Mouse (Mus musculus) kidney, postnatal 0 days (tissue): Measurements from ENCODE around the gene Rgl1. TPM values are rescaled to one million over a fixed set of nuclear protein-coding genes. Genes with fewer than 3 reads are reported as not detected.
A peak's percentile ranks its signal among the peaks of the same experiment; 100 is the strongest.

ENCODE experiments used
- ATAC-seq: fragments of 200-750 bp; cut with Nextera tagmentation; replicated peaks from 2 replicates; pipeline ENCODE4 v1.8.0; 2017; ENCODE audit warnings: low read depth, moderate number of reproducible peaks, moderate TSS enrichment, moderate library complexity; ENCODE audit not compliant: low FRiP score
- DNase-seq: peaks from one replicate; pipeline ENCODE4 v3.0.0-alpha.2; 2016; ENCODE audit warnings: low spot score
- H3K27ac ChIP-seq: fragments of 300-500 bp; sonication (generic); 2 replicates; pipeline ENCODE4 v1.5.1; 2014; ENCODE audit warnings: mild to moderate bottlenecking
- H3K27me3 ChIP-seq: fragments of 300-500 bp; sonication (generic); 2 replicates; pipeline ENCODE4 v1.6.1; 2014; ENCODE audit warnings: low read length, mixed read lengths; ENCODE audit not compliant: insufficient read depth
- H3K36me3 ChIP-seq: fragments of 300-500 bp; sonication (generic); 2 replicates; pipeline ENCODE4 v1.6.1; 2014; ENCODE audit warnings: low read length, mixed read lengths; ENCODE audit not compliant: insufficient read depth
- H3K4me1 ChIP-seq: fragments of 300-500 bp; sonication (generic); replicated peaks from 2 replicates; pipeline ENCODE4 v1.6.1; 2014; ENCODE audit warnings: antibody characterized with exemption, low read length, mixed read lengths; ENCODE audit not compliant: insufficient read depth
- H3K4me2 ChIP-seq: fragments of 300-500 bp; sonication (generic); 2 replicates; pipeline ENCODE4 v1.6.1; 2014; ENCODE audit warnings: mild to moderate bottlenecking, low read length, moderate library complexity, mixed read lengths
- H3K4me3 ChIP-seq: fragments of 300-500 bp; sonication (generic); replicated peaks from 2 replicates; pipeline ENCODE4 v1.5.1; 2014; ENCODE audit warnings: low read depth, low read length
- H3K9ac ChIP-seq: fragments of 300-500 bp; sonication (generic); 2 replicates; pipeline ENCODE4 v1.6.1; 2014; ENCODE audit warnings: low read depth, low read length
- H3K9me3 ChIP-seq: fragments of 300-500 bp; sonication (generic); replicated peaks from 2 replicates; pipeline ENCODE4 v1.6.1; 2016; ENCODE audit warnings: low read length, inconsistent platforms, mixed read lengths
- CTCF ChIP-seq: IDR thresholded peaks from 2 replicates; pipeline ENCODE4 v1.5.1; 2016; ENCODE audit warnings: antibody characterized with exemption, low read depth, mild to moderate bottlenecking, moderate library complexity
- WGBS: fragments of 180-500 bp; shearing (Covaris S2); extraction: QIAGEN DNeasy Blood & Tissue Kit; methylation state at CpG from one replicate; pipeline ENCODE4 v1.1.7; 2014; 5-methylcytosine and 5-hydroxymethylcytosine counted together
- polyA plus RNA-seq: library from polyadenylated mRNA; unstranded; fragments of >200 nt; fragmentation: Nextera tagmentation; extraction: Ambion mirVana; gene quantifications from 2 replicates; pipeline ENCODE4 v1.2.1, GENCODE M21; 2015

Gene Rgl1
- 59.4 and 60.9 TPM in 2 replicates for polyA plus RNA-seq

GRCm38 (mm10) chr1:152766032-152766772 is at the start of gene Rgl1, which contains the start of gene Arpc5:
Gene Rgl1, minus strand, starts transcription at chr1:152766351.
Gene Arpc5, plus strand, starts transcription at chr1:152766542.
- Histone ChIP-seq H3K27me3 (no peaks in the 10 kb centered on the region), H3K9me3 (no peaks in the 10 kb centered on the region), H3K4me2 (peak within 1 kb of the TSS; percentile 83), H3K4me1 (no peaks in the 10 kb centered on the region), H3K9ac (peak within 1 kb of the TSS; percentile 92), H3K4me3 (peak within 1 kb of the TSS; percentile 91), H3K36me3 (peaks cover 15% of the 10 kb centered on the region; the same call in 1 of the 2 replicates), H3K27ac (peak within 1 kb of the TSS; percentile 92)
- ATAC-seq (peak; percentile 96), DNase-seq (peak; percentile 98)
- WGBS = under 1% methylated on average over 72 of the region's 86 CpGs
- no peak for TF ChIP-seq CTCF

- no peak overlapping the region for H3K4me2 ChIP-seq
- 26% methylated on average over 7 of the region's 7 CpGs for WGBS
- H3K27ac ChIP-seq = no peak overlapping the region
- H3K36me3 ChIP-seq = no peaks in the 10 kb centered on the region
- DNase-seq (peak; percentile 74), ATAC-seq (peak; percentile 78)
- peak; percentile 68 for TF ChIP-seq CTCF
- no peak overlapping the region for H3K4me3 ChIP-seq
- H3K27me3 ChIP-seq = no peaks in the 10 kb centered on the region
- no peaks in the 10 kb centered on the region for H3K9me3 ChIP-seq
- H3K4me1 ChIP-seq = peaks cover 15% of the 10 kb centered on the region
- no peak overlapping the region for H3K9ac ChIP-seq
Observed at GRCm38 (mm10) chr1:152815265-152815701, 49.1 kb upstream of the Rgl1 start.

- DNase-seq = no peak
- Histone ChIP-seq H3K4me2 (no peak overlapping the region), H3K27ac (no peak overlapping the region), H3K27me3 (no peaks in the 10 kb centered on the region), H3K9ac (no peak overlapping the region), H3K4me3 (no peak overlapping the region), H3K9me3 (no peaks in the 10 kb centered on the region), H3K4me1 (0 out of 2 replicates have a peak, but pooled peaks cover 4% of the 10 kb centered on the region), H3K36me3 (no peaks in the 10 kb centered on the region)
- WGBS = 74% methylated on average over 13 of the region's 13 CpGs
- ATAC-seq = no peak
- no peak for TF ChIP-seq CTCF
Observed at GRCm38 (mm10) chr1:152810533-152811439, 44.6 kb upstream of the Rgl1 start.

DNA sequence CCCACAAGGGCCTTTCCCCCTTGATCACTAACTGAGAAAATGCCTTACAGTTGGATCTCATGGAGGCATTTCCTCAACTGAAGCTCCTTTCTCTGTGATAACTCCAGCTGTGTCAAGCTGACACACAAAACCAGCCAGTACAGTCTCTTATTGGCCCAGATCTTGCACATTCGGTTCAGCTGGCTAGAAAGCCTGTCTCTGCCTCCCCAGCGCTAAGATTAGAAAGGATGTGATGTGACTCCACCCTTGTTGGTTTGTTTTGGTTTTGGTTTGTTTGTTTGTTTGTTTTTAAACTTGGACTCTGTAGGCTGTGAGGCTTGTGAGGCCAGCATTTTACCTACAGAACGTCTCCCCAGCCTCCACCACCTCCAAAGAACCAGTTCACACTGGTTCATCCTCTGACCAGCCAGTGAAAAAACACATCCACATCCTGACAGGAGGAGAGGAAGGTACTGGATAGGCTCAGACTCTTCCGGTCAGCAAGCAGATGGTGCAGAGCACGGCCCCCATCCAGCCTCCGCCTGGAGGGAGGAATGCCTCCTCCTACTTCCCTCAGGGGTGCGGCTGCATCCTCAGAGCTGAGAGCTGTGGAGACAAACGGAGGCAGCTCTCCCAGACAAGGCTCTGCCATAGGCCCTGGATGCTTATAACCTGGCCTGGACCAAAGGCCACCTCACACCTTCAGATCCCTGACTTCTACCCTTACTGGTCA is 43.5 kb upstream of the Rgl1 start:
- no peaks in the 10 kb centered on the region for H3K36me3 ChIP-seq
- H3K27me3 ChIP-seq = no peaks in the 10 kb centered on the region
- H3K4me3 ChIP-seq = no peak overlapping the region
- H3K9ac ChIP-seq = no peak overlapping the region
- H3K4me1 ChIP-seq = 0 out of 2 replicates have a peak, but pooled peaks cover 4% of the 10 kb centered on the region
- H3K27ac ChIP-seq = peak overlapping the region; percentile 39; the same call in 1 of the 2 replicates
- 20% methylated on average over 8 of the region's 8 CpGs for WGBS
- DNase-seq (peak; percentile 67), ATAC-seq (no peak; the same call in 1 of the 2 replicates)
- H3K9me3 ChIP-seq = no peaks in the 10 kb centered on the region
- TF ChIP-seq CTCF = peak; percentile 26; the same call in 1 of the 2 replicates
- no peak overlapping the region for H3K4me2 ChIP-seq

- 70% methylated on average over 2 of the region's 2 CpGs for WGBS
- ATAC-seq = no peak
- no peaks in the 10 kb centered on the region for H3K36me3 ChIP-seq
Observed at GRCm38 (mm10) chr1:152808392-152808680, 42.2 kb upstream of the Rgl1 start.

More at GRCm38 (mm10) chr1:152808392-152808680, 42.2 kb upstream of the Rgl1 start:
- DNase-seq = no peak
- H3K4me3 ChIP-seq = no peak overlapping the region
- TF ChIP-seq CTCF = no peak
- no peak overlapping the region for H3K4me2 ChIP-seq
- no peak overlapping the region for H3K9ac ChIP-seq
- no peaks in the 10 kb centered on the region for H3K9me3 ChIP-seq
- H3K27me3 ChIP-seq = no peaks in the 10 kb centered on the region
- 0 out of 2 replicates have a peak overlapping the region, but pooled peaks have one; percentile 44 for H3K27ac ChIP-seq
- H3K4me1 ChIP-seq = 0 out of 2 replicates have a peak, but pooled peaks cover 4% of the 10 kb centered on the region
